Mouse (Mus musculus) stomach, postnatal 0 days (tissue): ENCODE results near the gene 4933415A04Rik.

Experiments
- CTCF ChIP-seq: IDR thresholded peaks from 2 replicates; pipeline ENCODE4 v1.5.1; 2016; ENCODE audit warnings: antibody characterized with exemption, low read depth, mild to moderate bottlenecking, moderate library complexity
- EP300 ChIP-seq: optimal IDR thresholded peaks from 2 replicates; pipeline ENCODE3; 2016; ENCODE audit warnings: antibody characterized with exemption

DNA sequence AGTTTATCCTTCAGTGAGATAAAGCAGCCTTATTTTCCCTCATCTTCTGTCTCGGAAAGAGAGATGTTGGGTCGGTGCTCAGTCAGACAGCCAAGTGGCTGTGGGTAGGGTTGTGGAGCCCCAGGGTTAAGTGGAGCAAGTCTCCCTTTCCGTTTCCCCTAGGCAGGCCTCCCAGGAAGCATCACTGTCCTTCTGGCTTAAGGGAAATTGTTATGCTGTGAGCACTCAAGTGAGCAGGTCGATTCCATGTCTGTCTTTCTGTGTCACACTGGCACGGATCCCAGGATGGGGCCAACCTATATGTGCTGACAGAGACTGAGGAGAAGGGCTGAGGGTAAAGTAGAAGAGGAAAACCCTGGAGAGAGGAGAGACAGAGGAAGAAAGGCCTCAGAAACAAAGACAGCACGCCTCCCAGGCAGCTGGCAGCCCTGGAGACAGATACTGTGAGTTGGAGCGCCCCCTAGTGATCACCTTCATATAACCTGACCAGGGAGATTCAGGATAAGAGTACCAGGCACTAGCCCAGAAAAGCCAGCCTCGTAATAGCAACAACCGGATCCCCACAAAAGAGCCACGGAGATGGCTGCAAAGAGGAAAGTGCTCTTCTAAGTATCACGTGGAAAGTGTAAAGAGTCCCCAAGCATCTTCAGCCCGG lies 26.1 kb downstream of the 4933415A04Rik start:
- TF ChIP-seq CTCF = peak; percentile 91
- no peak for TF ChIP-seq EP300
